Mouse (Mus musculus) kidney, postnatal 36 days (tissue): ENCODE measurements around the gene Lgals9.
"Not testable (repeated sequence)": the region's sequence is repeated elsewhere in the genome, so short reads cannot be mapped to it uniquely, and the experiment has no call there.

ENCODE experiments used
- DNase-seq, 2 experiments: peaks; one replicate each; pipeline ENCODE4 v3.0.0; 2021 to 2022; ENCODE audit warnings: mixed read lengths in 2 of 2

The Lgals9 gene

DNA sequence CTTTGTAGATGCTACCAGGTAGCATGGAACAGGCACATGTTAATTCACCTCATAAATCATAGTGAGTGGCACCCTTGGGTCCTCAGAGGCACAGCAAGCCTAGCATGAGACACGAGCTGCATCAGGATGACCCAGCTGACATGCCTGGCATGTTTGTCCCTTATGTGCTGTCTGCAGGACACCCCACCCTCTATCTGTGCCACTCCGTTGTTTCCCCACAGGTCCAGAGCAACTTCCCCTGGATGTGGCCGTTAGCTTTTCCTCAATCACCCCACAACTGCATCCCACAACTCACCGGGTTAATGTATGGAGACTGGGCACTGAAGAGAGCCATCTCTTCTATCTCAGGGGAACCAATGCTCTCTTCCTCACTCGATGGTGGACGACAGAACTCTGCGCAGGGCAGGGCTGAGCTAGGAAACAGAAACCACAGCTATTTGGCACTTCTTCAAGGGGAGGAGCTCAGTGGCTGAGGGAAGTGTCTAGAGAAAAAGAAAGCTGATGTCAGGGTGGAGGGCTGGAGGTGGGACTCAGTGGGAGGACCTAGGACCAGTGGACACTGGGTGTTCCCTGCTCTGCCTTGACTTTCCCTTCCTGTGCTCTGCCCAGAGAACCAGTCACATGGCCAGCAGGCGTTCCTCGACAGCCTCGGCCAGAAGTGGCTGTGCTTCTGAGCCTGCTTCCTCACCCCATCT lies at the start of gene Lgals9:
Gene Lgals9 (minus strand): TSS at position 464 of the 695 bp plus-strand sequence.
- DNase-seq = peak; percentile 80 to 86

DNA sequence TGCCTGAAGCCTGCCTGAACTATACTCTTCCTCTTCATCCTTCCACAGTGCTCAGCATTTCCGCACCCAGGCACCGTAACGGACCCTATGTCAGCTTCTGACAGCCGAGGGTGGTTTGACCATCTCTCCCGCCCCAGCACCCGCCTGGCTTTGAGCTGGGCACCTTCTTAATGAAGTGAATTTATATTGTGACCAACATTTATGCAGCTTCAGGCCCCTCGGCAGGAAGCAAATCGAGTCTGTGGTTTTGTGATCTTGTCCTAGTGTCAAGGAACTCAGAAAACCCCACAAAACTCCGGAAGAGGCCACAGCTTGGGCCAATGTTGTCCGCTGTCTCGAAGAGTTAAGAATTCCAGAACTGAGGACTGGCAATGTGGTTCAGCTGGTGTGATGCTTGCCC lies 48.9 kb upstream of the Lgals9 start:
- no peak for DNase-seq

DNA sequence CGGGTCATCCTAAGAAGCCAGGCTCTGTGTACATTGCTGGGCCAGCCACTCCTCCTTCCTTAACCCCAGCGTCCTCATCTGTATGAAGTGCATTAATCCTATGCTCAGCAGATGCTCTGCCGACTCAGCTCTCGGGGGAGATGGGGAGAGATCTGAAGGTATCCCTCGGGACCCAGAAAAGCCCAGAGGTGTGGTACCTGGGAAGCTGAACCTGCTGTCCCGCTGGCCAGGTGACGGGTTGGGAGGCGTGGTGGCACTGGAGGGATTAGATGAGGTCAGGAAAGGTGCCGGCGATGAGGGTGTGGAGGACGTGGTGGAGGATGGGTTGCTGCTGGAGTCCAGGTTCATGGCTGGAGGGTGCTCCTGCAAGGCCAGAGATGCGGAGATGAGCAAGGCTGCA lies 48.3 kb upstream of the Lgals9 start:
- DNase-seq = no peak

DNA sequence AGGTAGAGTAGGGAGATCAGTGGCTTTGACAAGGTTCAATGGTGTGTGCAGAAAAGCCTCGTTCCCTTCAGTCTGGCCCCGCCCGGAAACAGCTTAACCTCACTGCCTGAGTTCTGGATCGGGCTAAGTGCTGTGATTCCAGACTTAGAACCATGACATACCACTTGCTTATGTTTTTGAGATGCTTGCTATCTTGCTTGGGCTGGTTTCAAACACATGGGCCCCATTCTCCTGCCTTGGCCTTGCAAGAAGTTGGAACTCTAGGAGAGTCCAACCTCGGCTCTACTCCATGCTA lies 46.7 kb upstream of the Lgals9 start:
- no peak for DNase-seq

DNA sequence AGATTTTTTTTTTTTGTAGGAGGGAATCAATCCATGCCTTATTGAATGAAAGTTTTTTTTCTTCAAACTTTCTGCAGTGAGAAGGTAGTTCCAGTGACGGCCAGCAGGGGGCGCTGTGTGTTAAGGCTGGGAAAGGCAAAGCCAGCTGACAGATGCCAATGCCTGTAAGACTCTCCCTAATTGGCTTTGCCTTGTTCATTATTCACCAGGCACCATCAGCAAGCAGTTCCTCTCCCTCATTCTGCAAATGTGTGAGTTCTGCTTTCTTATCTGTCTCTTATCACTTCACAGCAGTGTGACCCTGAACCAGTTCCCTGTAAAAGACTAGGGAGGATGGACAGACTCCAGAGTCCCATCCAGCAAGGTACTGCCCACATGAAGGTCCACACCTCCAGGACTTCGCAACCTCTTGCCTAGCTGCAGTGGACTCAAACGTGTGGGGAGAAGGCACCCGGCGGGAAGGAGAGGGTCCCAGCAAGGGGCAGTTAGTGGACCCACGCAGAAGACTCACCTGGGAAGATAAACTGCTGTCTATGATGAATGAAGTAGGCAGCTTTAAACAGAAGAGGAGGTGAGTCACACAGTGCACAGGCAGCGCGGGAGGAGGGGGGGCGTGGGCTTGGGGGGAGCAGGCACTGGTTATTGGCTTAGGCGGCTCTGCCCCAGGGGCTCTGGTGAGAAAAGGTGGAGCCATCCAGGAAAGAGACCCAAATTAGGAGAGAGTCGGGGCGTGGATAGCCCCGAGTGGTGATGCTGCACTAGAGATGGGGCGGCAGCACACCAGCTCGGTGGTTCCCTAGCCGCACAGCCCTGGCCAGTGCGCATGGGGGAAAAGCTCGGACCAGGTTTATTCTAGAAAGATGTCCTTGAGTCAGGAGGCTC lies 46.1 kb upstream of the Lgals9 start:
- DNase-seq = peak; percentile 74 to 93

DNA sequence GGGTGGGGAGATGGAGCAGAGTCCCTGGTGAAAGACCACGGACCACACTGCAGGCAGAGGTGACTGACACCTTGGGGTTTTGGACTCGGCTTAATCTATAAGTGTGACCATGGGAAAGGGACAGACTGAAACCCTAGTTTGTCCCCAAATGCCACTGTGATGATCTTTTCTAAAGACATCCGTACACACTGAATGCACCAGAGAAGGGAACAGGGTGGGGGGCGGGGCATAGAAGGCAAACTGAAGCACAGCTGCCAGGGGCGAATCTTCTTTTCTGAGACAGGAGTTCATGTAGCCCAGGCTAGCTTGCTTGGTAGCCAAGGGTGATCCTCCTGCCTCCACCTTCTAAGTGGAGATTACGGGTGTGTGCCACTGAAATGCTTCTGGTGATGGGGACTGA lies 39.0 kb upstream of the Lgals9 start:
- DNase-seq = no peak

DNA sequence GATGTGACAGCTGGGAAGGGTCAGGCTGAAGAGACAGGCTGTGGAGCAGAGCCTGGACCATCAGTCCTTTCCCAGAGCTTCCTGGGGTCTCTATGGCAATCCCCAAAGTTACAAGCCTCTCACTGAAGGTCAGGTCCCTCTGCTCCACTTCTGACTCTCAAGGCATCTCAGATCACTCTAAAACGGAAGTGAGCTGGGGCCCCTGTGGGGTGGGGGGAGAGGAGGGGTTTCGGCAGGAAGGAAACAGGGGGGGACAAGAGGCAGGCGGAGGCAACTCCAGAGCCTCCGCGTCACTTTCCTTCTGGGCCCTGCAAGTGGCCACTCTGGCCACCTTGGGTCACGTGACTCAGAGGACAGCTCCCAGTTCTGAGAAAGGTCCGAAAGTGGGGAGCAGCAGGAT lies 38.6 kb upstream of the Lgals9 start:
- DNase-seq = peak; percentile 45 to 59

DNA sequence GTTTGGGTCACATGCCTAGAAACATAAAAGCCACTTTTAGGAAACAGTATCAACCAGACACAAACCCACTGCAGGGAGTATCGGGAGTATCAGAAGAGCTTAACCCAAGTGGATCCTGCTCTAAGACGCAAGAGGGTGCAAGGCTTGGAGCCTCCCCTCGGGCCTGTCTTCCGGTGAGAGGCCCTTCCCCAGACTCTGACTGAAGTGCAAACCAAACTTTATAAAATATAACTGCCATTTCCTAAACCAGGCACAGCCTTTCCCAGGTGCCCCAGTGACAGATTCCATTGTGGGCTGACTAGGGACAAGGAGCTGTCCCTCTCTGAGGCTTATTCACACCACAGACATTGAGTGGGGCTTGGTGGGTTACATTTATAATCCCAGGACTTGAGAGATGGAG lies 38.1 kb upstream of the Lgals9 start:
- DNase-seq = no peak

DNA sequence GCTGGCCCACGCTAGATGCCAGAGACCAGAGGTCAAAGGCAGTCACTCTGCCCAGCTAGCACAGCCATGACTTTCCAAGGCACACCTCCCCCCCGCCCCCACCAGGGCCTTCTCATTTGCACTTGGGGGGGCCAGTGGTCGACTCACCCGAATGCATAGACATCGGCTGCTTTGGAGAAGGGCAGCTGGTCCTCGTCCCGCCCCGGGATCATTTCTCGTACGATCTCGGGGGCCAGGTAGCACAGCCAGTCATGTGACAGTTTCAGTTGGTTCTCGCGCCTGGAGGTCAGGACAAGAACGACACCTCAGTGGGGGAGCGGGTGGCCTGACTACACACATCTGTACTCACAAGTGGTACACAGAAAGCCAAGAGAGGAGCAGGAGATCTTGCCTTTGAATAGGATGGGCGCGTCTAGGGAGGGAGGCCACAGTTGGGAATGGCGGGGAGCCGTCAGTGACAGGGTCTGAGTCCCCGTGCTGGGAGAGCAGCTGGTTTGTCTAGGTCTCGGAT lies 35.8 kb upstream of the Lgals9 start:
- no peak for DNase-seq

DNA sequence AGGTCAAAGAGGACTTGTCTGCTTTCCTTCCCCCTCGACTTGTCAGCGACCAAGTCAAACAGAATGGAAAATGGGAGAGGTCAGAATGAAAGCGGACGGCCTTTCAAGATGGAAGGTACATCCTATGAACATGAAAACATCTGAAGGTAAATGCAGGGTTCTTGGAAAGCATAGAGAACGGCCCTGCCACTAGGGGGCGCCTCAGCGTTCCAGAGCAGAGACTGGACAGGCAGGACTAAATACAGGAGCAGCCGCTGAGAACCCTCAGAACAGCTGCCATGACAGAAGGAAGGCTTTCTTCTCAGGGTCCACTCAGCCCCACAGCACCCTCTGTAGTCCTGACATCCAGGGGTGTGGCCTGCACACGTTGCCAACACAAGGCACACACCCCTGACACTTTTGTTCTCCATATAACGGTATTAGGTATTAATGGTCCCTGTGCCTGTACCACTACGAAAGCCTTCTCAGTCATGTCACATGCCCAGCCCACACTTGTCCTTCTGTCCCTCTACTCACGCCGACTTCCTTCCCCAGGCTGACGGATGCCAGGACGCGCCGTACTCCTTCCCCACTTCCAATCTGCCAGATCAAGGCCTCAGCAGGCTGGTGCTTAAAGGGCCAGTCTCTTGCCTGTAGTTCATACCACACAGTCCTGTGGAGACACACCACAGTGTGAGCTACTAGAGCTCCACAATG lies 35.2 kb upstream of the Lgals9 start:
- DNase-seq = peak; percentile 19 to 76

DNA sequence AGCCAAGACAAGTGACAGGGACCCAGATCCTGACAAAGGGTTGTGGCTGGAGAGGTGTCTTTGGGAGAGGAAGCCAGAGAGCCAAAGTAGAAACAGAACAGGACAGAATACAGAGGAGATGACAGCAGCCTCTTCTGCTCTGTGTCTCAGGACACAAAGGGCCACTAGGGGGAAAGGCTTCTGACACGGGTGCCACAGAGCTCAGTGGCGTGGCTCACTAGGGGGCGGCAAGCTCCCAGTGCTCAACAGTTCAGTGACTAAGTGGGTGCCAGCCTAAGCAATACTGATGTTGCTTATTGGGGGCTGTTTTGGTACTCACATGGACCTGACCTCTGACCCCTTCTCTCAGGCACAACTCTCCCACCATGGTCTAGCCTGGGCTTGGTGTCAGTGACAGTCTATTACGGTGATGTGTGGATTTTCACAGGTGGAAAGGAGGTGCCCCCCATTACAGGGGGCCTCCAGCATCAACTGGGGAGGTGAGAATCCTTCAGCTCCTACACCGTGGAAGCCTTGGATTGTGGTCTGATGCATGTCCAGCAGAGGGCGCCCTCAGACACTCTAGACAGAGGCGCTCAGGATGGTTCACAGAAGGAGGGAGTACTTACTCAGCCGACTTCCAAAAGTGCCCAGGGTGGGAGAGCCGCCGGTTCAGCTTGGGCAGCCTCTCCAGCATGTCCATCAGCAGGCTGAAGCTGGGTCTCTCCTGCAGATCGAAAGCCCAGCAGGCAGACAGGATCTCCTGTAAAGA lies 34.4 kb upstream of the Lgals9 start:
- peak; percentile 67 to 90 for DNase-seq

DNA sequence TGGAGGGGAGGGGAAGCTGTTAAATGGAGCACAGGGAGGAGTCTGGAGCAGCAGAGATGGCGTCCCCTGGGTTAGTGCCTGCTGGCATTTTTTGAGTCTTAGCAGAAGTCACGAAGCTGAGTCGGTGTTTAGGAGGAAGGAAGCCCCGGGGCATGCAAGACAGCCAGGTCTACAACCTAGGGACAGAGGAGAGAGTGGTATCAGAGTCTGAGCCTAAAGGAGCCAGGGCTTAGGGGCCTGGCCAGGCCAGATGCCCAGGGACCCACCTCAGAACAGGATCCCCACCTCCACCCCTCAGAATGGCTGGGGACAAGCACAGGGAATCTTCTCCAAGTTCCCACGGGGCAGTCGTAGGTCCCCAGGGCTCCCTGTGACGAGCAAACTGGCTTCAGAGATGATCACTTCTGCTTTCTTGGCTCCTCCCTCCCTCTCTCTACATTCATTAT lies 32.4 kb upstream of the Lgals9 start:
- DNase-seq = no peak

DNA sequence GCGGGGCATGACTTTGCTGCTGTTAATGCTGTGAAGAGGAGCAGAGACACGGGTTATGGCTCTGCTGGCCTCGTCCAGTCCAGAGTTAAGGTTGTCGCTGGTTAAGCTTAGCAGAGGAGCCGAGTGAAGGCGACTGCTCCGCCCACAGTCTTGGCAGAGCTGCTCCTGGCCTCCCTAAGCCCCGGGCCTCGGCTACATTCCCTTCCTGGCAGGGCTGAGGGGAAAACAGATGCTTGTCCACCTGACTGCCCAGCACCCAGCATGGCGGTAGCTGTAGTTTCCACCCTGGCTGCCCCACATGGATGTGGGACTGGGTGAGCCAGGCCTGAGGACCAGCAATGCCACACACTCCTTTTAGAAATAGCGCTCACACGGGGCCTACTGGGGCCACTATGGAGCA lies 31.5 kb upstream of the Lgals9 start:
- DNase-seq = no peak

DNA sequence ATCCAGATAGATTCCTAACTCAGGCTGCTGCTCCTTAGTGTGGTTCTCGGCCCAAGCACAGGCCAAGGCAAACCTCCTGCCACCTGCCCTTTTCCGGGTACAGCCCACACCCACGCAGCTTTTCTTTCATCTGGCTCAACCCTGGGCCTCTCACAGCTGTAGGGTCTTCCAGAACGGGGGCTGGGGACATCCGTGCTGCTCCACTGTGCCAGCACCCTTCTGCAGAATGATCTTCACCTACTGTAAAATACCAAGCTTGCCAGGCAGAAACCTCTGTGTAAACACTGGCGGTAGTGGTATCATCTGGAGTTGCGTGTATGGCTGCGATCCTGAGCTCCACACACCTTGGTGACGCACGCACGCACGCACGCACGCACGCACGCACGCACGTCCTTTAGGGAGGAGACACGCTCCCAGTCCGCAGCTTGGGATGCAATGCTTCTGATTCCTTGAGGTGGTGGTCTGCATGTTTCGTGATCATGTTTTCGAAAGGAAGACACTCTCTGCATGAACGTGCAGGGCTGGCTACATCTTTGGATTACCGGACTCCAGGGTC lies 31.0 kb upstream of the Lgals9 start:
- no peak for DNase-seq

DNA sequence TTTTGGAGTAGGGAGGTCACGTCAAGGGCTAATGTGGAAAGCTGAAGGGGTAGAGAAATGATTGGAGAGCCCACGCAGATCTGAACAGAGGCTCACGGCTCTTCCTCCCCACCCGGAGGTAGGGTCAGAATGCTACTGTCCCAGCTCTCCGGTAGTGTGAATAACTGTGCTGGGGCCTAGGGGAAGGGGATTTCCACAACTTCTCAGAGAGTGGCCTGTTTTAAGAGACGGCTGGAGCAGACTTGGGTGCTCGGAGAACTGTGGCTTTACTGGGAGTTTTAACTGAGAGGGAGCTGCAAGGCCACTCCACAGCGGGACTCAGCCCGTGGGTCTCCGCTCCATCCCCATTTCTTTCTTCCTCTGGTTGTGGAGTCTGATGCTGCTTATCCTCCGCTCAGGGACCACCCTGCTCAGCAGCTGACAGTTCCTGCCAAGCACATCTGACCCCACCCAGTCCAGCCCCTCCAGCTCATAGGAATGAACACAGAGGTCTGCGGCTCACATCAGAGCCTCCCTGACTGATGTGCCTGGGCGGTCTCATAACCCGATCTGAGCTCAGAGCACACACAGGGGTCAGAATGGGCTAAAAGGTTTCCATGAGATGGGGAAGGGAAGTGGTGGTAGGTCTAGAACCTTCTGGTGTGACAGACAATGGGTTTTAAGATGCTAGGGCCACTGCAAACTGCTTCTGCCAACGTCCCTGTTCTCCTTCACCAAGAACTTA lies 30.0 kb upstream of the Lgals9 start:
- no peak for DNase-seq

DNA sequence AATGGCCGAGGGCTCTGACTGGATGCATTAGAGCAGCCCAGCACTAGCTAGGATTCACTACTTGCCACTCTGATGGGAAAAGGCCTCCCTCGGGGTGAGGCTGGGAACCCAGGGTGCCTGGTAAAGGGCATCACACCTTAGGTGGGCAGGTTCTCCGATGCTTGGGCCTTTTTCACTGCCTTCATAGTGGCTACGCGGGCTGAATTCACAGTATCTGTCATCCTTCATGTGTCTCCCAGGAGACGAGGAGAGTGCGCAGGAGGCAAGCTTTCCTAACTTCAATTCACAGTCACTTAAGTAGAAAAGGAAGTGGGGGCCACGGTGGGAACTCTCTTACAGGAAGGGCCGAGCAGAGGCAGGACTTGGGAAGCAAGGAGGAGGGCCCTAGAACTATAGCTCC lies 29.1 kb upstream of the Lgals9 start:
- no peak for DNase-seq

DNA sequence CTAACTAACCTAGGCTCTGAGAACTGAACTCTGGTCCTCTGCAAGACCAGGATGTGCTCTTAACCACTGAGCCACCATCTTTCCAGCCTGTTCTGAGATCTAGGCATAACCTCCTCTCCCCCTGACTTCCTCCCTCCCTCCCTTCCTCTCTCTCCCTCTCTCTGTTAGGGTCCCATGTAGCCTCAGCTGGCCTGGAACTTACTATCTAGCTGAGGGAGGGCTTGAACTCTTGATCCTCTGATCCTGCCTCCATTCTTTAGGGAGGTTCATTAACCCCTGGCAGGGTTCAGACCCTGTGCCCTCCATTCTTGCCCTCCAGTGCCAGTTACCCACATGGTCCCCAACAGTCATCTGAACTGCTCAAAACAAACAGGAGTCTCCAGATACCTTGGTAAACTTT lies 28.3 kb upstream of the Lgals9 start:
- DNase-seq = no peak

DNA sequence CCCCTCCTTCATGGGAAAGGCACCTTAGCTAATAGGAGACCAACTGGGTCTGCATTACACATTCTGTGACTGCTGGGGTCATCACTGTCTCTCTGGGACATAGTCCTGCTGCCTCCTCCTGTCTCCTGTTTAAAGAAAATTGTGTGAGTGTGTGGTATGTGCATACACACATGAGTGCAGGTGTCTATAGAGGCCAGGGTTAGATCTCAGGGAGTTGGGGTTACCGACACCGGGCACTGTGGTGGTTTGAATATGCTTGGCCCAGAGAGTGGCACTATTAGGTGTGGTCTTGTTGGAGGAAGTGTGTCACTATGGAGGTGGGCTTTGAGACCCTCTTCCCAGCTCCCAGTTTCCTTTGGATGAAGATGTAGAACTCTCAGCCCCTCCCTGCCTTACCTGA lies 27.8 kb upstream of the Lgals9 start:
- no peak for DNase-seq

DNA sequence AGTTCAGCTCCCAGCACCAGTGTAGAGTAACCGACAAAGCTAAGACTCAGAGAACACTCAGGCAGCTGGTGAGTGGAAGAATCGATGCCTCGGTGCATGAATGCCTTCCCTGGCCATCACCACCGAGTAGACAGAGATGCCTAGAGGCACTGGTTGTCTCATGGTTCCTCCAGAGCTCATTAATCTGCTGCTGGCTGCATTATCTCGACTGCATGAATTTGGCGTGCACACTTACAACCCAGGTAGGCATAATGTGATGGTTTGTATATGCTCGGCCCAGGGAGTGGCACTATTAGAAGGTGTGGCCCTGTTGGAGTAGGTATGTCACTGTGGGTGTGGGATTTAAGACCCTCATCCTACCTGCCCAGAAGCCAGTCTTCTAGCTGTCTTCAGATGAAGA lies 24.1 kb upstream of the Lgals9 start:
- no peak for DNase-seq

DNA sequence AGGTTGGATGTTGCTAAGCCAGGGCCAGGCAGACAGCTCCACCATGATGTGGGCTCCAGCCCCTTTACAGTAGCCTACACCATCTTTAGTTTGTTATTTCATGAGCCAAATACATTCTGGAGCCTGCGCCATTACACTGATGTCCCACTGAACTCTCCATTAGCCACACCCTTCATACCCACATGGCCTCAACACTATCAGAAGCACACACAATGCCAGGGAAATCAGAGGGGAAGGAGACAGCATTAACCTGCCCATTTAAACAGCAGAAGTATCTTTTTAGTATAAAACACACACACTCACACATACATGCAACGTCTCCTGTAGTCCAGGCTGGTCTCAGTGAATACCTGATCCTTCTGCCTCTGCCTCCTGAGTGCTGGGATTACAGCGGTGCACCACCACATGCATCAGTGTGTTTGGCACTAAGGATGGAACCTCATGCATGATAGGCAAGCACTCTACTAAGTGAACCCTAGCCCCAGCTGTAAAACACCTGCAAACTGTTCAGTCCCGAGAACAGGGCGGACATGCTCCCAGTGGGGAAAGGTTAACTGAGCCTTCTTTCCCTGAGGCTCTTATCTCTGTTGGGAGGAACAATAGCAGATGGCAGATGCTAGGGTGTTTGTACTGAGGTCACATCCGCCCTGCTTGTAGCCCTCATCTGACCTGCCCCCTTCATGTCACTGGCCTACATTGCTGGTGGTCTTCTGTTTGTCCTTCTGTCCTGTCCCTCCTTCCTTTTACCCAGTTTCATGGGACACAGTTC lies 23.4 kb upstream of the Lgals9 start:
- DNase-seq = no peak

DNA sequence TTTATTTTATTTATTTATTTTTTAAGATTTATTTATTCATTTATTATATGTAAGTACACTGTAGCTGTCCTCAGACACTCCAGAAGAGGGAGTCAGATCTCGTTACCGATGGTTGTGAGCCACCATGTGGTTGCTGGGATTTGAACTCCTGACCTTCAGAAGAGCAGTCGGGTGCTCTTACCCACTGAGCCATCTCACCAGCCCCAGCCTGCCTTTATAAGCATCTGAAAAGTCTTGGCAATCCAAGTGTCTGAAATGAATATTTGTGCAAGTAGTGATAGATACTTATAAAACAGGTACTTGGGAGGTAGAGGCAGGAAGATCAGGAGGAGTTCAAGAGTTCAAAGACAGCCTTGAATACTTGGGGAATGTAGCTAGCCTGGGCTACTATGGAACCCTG lies 22.6 kb upstream of the Lgals9 start:
- DNase-seq = not testable (repeated sequence)
